Mouse (Mus musculus) cerebellum, adult 2 months (tissue): Measurements from ENCODE around the gene Olfr298. TPM values are rescaled to one million over a fixed set of nuclear protein-coding genes. Genes with fewer than 3 reads are reported as not detected.

Experiments
- DNase-seq, 2 experiments: peaks; one replicate each; pipeline ENCODE4 v3.0.0; 2021
- H3K27ac ChIP-seq: fragments of 200-500 bp; 2 replicates; pipeline ENCODE4 v1.5.1; 2012; ENCODE audit warnings: low read length, control low read depth, inconsistent platforms; ENCODE audit not compliant: insufficient read depth
- H3K27me3 ChIP-seq: fragments of 200-500 bp; 2 replicates; pipeline ENCODE4 v1.6.1; 2012; ENCODE audit warnings: inconsistent platforms, mild to moderate bottlenecking, low read length, moderate library complexity; ENCODE audit not compliant: control insufficient read depth, insufficient read depth
- H3K4me1 ChIP-seq: fragments of 200-500 bp; 2 replicates; pipeline ENCODE4 v1.6.1; 2011; ENCODE audit warnings: low read length; ENCODE audit not compliant: control insufficient read depth, insufficient read depth
- H3K4me3 ChIP-seq: fragments of 200-500 bp; replicated peaks from 2 replicates; pipeline ENCODE3; 2011; ENCODE audit warnings: mild to moderate bottlenecking, low read depth, low read length, control low read depth; ENCODE audit not compliant: insufficient read depth
- CTCF ChIP-seq: fragments of 200-500 bp; IDR thresholded peaks from 2 replicates; pipeline ENCODE4 v1.5.1; 2011; ENCODE audit warnings: low read depth, mild to moderate bottlenecking, control low read depth, low read length, moderate library complexity, borderline replicate concordance; ENCODE audit not compliant: insufficient read depth
- POLR2A ChIP-seq: fragments of 200-500 bp; IDR thresholded peaks from 2 replicates; pipeline ENCODE4 v1.6.1; 2011; ENCODE audit warnings: low read length, control low read depth, borderline replicate concordance; ENCODE audit not compliant: insufficient read depth
- WGBS: fragments of 180-500 bp; shearing (Covaris S2); methylation state at CpG from one replicate; pipeline ENCODE4 v1.1.7; 2018; 5-methylcytosine and 5-hydroxymethylcytosine counted together
- polyA plus RNA-seq: library from polyadenylated mRNA; depleted of rRNA; stranded (reverse); fragments of >200 nt; gene quantifications from 2 replicates; pipeline ENCODE4 v1.2.3, GENCODE M21; 2012; rRNA removed

Olfr298 gene
- polyA plus RNA-seq = not detected in 2 replicates

DNA sequence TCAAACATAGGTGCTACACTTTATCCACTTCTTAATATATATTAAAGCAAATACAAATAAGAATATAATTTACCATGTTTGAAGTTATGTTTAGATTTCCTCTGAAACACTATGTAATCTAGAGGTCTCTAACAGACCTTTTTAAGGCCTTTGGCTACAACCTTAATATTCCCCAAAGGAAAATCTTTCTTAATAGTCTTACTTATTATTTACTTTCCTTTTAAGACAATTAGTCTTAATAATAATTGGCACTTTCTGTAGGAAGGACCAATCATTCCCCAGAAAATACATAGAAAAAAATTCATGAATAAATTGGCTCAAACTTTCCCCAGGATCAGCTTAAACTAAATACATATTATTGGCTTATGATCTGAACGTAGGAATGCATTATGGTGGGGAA lies at the start of gene Olfr298:
Gene Olfr298 (minus strand): TSS at position 101 of the 400 bp plus-strand sequence.
- no peak within 1 kb of the TSS for H3K4me3 ChIP-seq
- TF ChIP-seq CTCF = no peak
- WGBS = 85% methylated on average over 1 of the region's 1 CpGs
- DNase-seq = no peak
- no peak within 1 kb of the TSS for H3K27ac ChIP-seq
- H3K27me3 ChIP-seq = no peaks in the 10 kb centered on the region
- H3K4me1 ChIP-seq = no peaks in the 10 kb centered on the region

DNA sequence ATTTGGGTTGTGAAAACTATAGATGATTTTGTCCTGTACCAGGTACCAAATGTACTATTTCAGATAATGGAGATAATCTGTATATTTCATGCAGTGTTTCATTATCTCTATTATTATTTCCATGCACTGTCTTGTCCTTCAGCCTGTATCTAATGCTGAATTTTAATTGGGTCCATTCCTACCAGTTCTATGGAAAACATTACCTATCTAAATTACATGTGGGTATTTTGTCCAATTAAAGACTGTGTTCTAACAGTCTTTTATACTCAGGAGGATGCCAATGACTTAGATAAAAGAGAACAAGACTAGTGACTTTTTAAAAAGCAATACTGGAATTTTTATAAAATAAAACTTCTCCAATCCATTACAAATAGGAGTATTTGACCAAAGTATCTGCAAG lies 27.4 kb upstream of the Olfr298 start, which contains the start of gene Olfr297:
Gene Olfr297 (plus strand): TSS at position 301 of the 400 bp plus-strand sequence.
- H3K27ac ChIP-seq = no peak within 1 kb of the TSS
- TF ChIP-seq POLR2A (no peak), CTCF (no peak)
- no peaks in the 10 kb centered on the region for H3K27me3 ChIP-seq
- no peaks in the 10 kb centered on the region for H3K4me1 ChIP-seq
- H3K4me3 ChIP-seq = no peak within 1 kb of the TSS
- DNase-seq = no peak

DNA sequence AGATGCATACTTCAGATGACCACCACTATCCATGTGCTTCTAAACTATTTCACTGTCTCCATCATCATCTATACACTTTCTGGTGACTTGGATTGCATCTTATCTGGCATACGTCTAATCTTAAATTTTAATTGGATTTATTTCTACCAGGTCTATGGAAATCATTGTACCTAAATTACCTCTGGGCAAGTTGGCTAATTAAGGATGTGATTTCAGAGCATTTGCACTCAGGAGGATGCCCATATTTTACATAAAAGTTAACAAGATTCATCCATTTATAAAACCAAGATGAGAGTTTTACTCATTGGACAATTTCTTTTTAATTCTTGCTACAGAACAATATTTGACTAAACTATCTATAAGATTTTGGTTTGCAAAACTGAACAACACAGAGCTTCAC lies 32.7 kb downstream of the Olfr298 start, which contains the start of gene Olfr299:
Gene Olfr299 (plus strand): TSS at position 301 of the 400 bp plus-strand sequence.
- no peak for TF ChIP-seq CTCF
- TF ChIP-seq POLR2A = no peak

More for the DNA sequence above, 32.7 kb downstream of the Olfr298 start, which contains the start of gene Olfr299:
- H3K27me3 ChIP-seq = no peaks in the 10 kb centered on the region
- H3K4me3 ChIP-seq = no peak within 1 kb of the TSS
- H3K4me1 ChIP-seq = no peaks in the 10 kb centered on the region
- H3K27ac ChIP-seq = no peak within 1 kb of the TSS
- WGBS = 83% methylated on average over 1 of the region's 1 CpGs
- no peak for DNase-seq

Other genes with a start within 250 kb of the Olfr298 start
- not detected in 2 replicates for gene Vmn2r76, start 246.2 kb downstream of the Olfr298 start, polyA plus RNA-seq
- not detected in 2 replicates for gene Olfr310, start 215.3 kb downstream of the Olfr298 start, polyA plus RNA-seq
- not detected in 2 replicates for gene Olfr309, start 178.8 kb downstream of the Olfr298 start, polyA plus RNA-seq
- gene Olfr308, start 166.9 kb downstream of the Olfr298 start, polyA plus RNA-seq = not detected in 2 replicates
- gene Olfr307, start 154.9 kb downstream of the Olfr298 start, polyA plus RNA-seq = not detected in 2 replicates
- not detected in 2 replicates for gene Olfr305, start 125.6 kb downstream of the Olfr298 start, polyA plus RNA-seq
- gene Olfr304, start 105.8 kb downstream of the Olfr298 start, polyA plus RNA-seq = not detected in 2 replicates
- gene Olfr303, start 94.7 kb downstream of the Olfr298 start, polyA plus RNA-seq = not detected in 2 replicates
- gene Olfr301, start 88.6 kb downstream of the Olfr298 start, polyA plus RNA-seq = not detected in 2 replicates
- not detected in 2 replicates for gene Olfr299, start 32.6 kb downstream of the Olfr298 start, polyA plus RNA-seq
- gene Olfr297, start 27.5 kb upstream of the Olfr298 start, polyA plus RNA-seq = not detected in 2 replicates
- not detected in 2 replicates for gene Olfr295, start 91.4 kb upstream of the Olfr298 start, polyA plus RNA-seq
- gene Olfr294, start 124.2 kb upstream of the Olfr298 start, polyA plus RNA-seq = not detected in 2 replicates
- gene Olfr293, start 156.6 kb upstream of the Olfr298 start, polyA plus RNA-seq = not detected in 2 replicates
- gene Olfr292, start 195.8 kb upstream of the Olfr298 start, polyA plus RNA-seq = not detected in 2 replicates